8 mouse cellular contexts compared by ENCODE assay signal in the genomic region with DNA sequence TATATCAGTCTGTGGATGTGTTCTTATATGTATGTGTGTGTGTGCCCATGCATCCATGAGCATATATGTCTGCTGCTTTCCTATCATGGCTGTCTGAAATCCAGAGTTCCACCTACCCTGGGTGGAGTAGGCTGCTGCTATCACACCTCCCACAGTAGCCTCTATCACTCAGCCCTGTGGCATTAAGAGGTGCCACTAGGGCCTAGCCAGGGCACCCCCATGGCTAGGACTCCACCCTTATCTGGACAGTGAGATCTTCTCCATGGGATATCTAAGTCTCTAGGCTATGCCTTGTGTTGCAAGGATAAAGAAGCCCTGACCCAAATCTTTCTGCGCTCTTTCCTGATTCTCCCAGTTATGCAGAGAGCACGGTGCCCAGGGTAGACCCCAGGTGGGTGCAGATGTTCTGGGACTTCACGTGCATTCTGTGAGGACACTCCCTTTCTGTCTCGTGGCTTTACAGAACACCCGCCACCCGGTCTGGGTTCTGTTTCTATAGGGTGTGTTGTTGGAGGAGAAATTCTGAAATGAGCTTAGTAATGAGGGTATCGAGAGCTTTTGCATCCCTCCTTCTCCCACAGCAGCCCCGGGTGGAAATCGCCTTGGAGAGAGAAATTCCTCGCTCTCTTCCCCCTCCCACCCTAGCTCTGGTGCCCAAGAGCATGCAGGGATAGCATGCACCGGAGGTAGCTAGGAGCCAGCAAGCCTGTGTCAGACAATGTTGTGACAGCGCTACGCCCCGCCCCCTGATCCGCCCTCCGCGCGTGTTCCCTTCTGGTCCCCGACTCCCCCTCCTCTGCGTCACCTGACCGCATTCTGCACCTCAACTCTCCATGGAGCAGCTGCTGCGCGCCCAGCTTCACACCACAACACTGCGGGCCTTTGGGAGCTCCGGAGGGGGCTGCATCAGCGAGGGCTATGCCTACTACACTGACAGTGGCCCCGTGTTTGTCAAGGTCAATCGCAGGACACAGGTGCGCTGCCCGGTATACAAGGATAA. TPM values are rescaled to one million over a fixed set of nuclear protein-coding genes. Genes with fewer than 3 reads are reported as not detected.
DNase-seq lines count a peak whose midpoint lies in the region; ATAC-seq lines count a peak whose summit lies in the region.

A gene (plus strand): TSS at position 758 of the 1,000 bp plus-strand sequence.

- peak within 1 kb of the TSS; percentile 84 for H3K4me2 ChIP-seq in heart, embryonic 14.5 days (ENCODE audit: low read length)
- peak within 1 kb of the TSS; percentile 95 for H3K4me2 ChIP-seq in liver, embryonic 12.5 days

- ATAC-seq in erythroid progenitor cell, adult 5-6 weeks (replicated peaks; ENCODE audit: low FRiP score, poor library complexity, severe bottlenecking): peak; percentile 74
- ATAC-seq in heart, embryonic 14.5 days (ENCODE audit: insufficient number of reproducible peaks, insufficient read depth, low FRiP score, low read depth): peak; percentile 88
- ATAC-seq in liver, embryonic 12.5 days: peak; percentile 92

- WGBS in heart, embryonic 14.5 days: 6% methylated on average over 30 of the region's 30 CpGs
- WGBS in liver, embryonic 12.5 days (ENCODE audit: insufficient replicate concordance): 5% methylated on average over 30 of the region's 30 CpGs

- H3K9ac ChIP-seq in heart, embryonic 14.5 days (ENCODE audit: low read length): peak within 1 kb of the TSS; percentile 69
- peak within 1 kb of the TSS; percentile 78 for H3K9ac ChIP-seq in liver, embryonic 12.5 days

- no peaks in the 10 kb centered on the region for H3K9me3 ChIP-seq in heart, embryonic 14.5 days (ENCODE audit: control insufficient read depth, low read length)
- no peaks in the 10 kb centered on the region for H3K9me3 ChIP-seq in liver, embryonic 12.5 days (replicated peaks)

- H3K4me1 ChIP-seq in brown adipose tissue, adult 24 weeks (ENCODE audit: control insufficient read depth, insufficient read depth, insufficient read length, low read length): peaks cover 4% of the 10 kb centered on the region
- peaks cover 19% of the 10 kb centered on the region in 2 experiments for H3K4me1 ChIP-seq in heart, embryonic 14.5 days (ENCODE audit: control insufficient read depth in 2 of 2, insufficient read depth in 2 of 2, low read length in 2 of 2)
- H3K4me1 ChIP-seq in liver, embryonic 12.5 days: peaks cover 76% of the 10 kb centered on the region

- H3K4me3 ChIP-seq in brown adipose tissue, adult 24 weeks (ENCODE audit: insufficient read depth, low read depth, low read length): peak within 1 kb of the TSS; percentile 57
- H3K4me3 ChIP-seq in heart, embryonic 14.5 days (ENCODE audit: control insufficient read depth in 1 of 2, insufficient read depth in 1 of 2, low read depth in 1 of 2, low read length in 2 of 2): peak within 1 kb of the TSS; percentile 47 to 58
- H3K4me3 ChIP-seq in liver, embryonic 12.5 days: peak within 1 kb of the TSS; percentile 73

- no peaks in the 10 kb centered on the region for H3K27me3 ChIP-seq in heart, embryonic 14.5 days (ENCODE audit: control insufficient read depth, insufficient read depth, low read length)
- H3K27me3 ChIP-seq in liver, embryonic 12.5 days (replicated peaks): no peaks in the 10 kb centered on the region
- no peaks in the 10 kb centered on the region for H3K27me3 ChIP-seq in splenic B cell, adult 2 months (ENCODE audit: control insufficient read depth, insufficient read depth, low read length, poor library complexity, severe bottlenecking)

- H3K27ac ChIP-seq in brown adipose tissue, adult 24 weeks (replicated peaks; ENCODE audit: low read depth, low read length): no peak within 1 kb of the TSS
- H3K27ac ChIP-seq in heart, embryonic 14.5 days (replicated peaks in 1 of 2; ENCODE audit: control insufficient read depth in 1 of 2, insufficient read depth in 1 of 2, low read depth in 2 of 2, low read length in 2 of 2): peak within 1 kb of the TSS; percentile 81 to 85
- H3K27ac ChIP-seq in liver, embryonic 12.5 days: peak within 1 kb of the TSS; percentile 100

- peak; percentile 90 for DNase-seq in CD4-positive helper T cell, adult 2 months (ENCODE audit: low read depth, low spot score)
- peak; percentile 93 for DNase-seq in kidney, postnatal 14 days
- DNase-seq in naive thymus-derived CD4-positive, alpha-beta T cell, adult 2 months (ENCODE audit: low read depth): peak; percentile 94
- peak; percentile 77 for DNase-seq in splenic B cell, adult 2 months (ENCODE audit: low read depth, low spot score)

- peaks cover 17% of the 10 kb centered on the region for H3K36me3 ChIP-seq in heart, embryonic 14.5 days (ENCODE audit: control insufficient read depth, insufficient read depth, low read length)
- H3K36me3 ChIP-seq in liver, embryonic 12.5 days: peaks cover 44% of the 10 kb centered on the region
- no peaks in the 10 kb centered on the region for H3K36me3 ChIP-seq in splenic B cell, adult 2 months (ENCODE audit: control insufficient read depth, insufficient read depth, low read length, poor library complexity, severe bottlenecking)

RNA-seq across cellular contexts. Expression of the gene that starts here (rescaled TPM):
- 30.2 and 39.7 TPM in 2 replicates for polyA plus RNA-seq in brown adipose tissue, adult 24 weeks (2012; ENCODE audit: insufficient read depth, insufficient read length, missing spikeins)
- total RNA-seq in erythroid progenitor cell, adult 5-6 weeks (2015; ENCODE audit: low replicate concordance): 245 and 327 TPM in 2 replicates
- 308 and 310 TPM in 2 replicates for total RNA-seq in erythroid progenitor cell, adult 5-6 weeks (2017; ENCODE audit: low replicate concordance)
- 13.6 and 14.8 TPM in 2 replicates for polyA plus RNA-seq in heart, embryonic 14.5 days (2014; fragmentation: Nextera tagmentation; extraction: Ambion mirVana)
- 28.1 and 31.4 TPM in 2 replicates for polyA plus RNA-seq in liver, embryonic 12.5 days (2016; fragmentation: Nextera tagmentation; extraction: Ambion mirVana)
